Mouse (Mus musculus) C2C12 (cell line): ENCODE measurements around the gene Ackr3. TPM values are rescaled to one million over a fixed set of nuclear protein-coding genes. Genes with fewer than 3 reads are reported as not detected.

Experiments used
- H3K27me3 ChIP-seq: one replicate; pipeline ENCODE4 v1.6.1; 2011; ENCODE audit not compliant: control insufficient read depth, insufficient read depth, insufficient read length
- H3K36me3 ChIP-seq: one replicate; pipeline ENCODE4 v1.6.1; 2011; ENCODE audit not compliant: control insufficient read depth, insufficient read depth
- H3K4me3 ChIP-seq: one replicate; pipeline ENCODE4 v1.5.1; 2011; ENCODE audit warnings: mild to moderate bottlenecking, control low read depth; ENCODE audit not compliant: poor library complexity, insufficient read depth, severe bottlenecking
- H3K79me2 ChIP-seq: one replicate; pipeline ENCODE4 v1.6.1; 2011; ENCODE audit not compliant: control insufficient read depth, insufficient read depth
- H3K79me3 ChIP-seq: one replicate; pipeline ENCODE4 v1.6.1; 2011; ENCODE audit warnings: low read depth, control low read depth
- H3ac ChIP-seq: one replicate; pipeline ENCODE3; 2011; ENCODE audit warnings: low read depth; ENCODE audit not compliant: control insufficient read depth, insufficient read length
- CEBPB ChIP-seq: IDR thresholded peaks from one replicate; pipeline ENCODE4 v1.6.1; 2011; ENCODE audit warnings: low read depth, mild to moderate bottlenecking, control low read depth, moderate library complexity
- CTCF ChIP-seq: IDR thresholded peaks from one replicate; pipeline ENCODE4 v1.5.1; 2011; ENCODE audit not compliant: control insufficient read depth, insufficient read depth, insufficient read length
- FOSL1 ChIP-seq: IDR thresholded peaks from one replicate; pipeline ENCODE4 v1.8.0; 2011; ENCODE audit warnings: mild to moderate bottlenecking, low read length; ENCODE audit not compliant: poor library complexity, insufficient read depth, severe bottlenecking
- MAX ChIP-seq: IDR thresholded peaks from one replicate; pipeline ENCODE4 v1.6.1; 2011; ENCODE audit warnings: mild to moderate bottlenecking, control low read depth
- MYOD1 ChIP-seq: IDR thresholded peaks from one replicate; pipeline ENCODE4 v1.6.1; 2011; ENCODE audit warnings: low read depth; ENCODE audit not compliant: control insufficient read depth, insufficient read length
- MYOG ChIP-seq: IDR thresholded peaks from one replicate; pipeline ENCODE4 v1.6.1; 2011; ENCODE audit not compliant: control insufficient read depth, insufficient read length; ENCODE audit errors: extremely low read depth
- USF1 ChIP-seq: IDR thresholded peaks from one replicate; pipeline ENCODE4 v1.6.1; 2011; ENCODE audit warnings: low read depth, mild to moderate bottlenecking, control low read depth, moderate library complexity
- polyA plus RNA-seq: library from polyadenylated mRNA; unstranded; fragments of >200 nt; fragmentation: generic; extraction: Trizol; gene quantifications from one replicate; pipeline ENCODE4 v1.2.1, GENCODE M21; 2012; ENCODE audit warnings: missing spikeins

Gene Ackr3
- polyA plus RNA-seq, 1 experiment, result 14.5 TPM

DNA sequence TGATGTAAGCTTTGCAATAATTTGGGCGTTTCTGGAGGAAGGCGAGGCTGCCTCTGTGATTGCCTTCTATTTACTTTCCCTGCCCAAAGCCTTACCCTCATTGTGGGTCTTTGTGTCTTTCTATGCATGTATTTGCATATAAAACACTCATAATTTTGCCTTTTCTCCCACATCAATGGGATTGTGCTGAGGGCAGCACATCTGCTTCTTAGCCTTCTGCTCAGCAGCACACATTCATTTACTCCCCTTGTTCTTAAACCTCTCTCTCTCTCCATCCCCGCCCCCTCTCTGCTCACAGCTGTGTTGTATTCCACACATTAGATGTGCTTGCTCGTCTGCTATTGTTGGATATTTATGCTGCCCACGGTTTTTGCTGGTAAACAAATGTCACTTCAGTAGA, 5.3 kb downstream of the Ackr3 start:
- no peak overlapping the region for H3ac ChIP-seq
- H3K36me3 ChIP-seq, result peaks cover 27% of the 10 kb centered on the region
- peaks cover 90% of the 10 kb centered on the region for H3K79me2 ChIP-seq
- H3K4me3 ChIP-seq, result no peak overlapping the region
- H3K79me3 ChIP-seq, result peaks cover 65% of the 10 kb centered on the region
- H3K27me3 ChIP-seq, result no peaks in the 10 kb centered on the region
- TF ChIP-seq CTCF (no peak), USF1 (no peak), MAX (no peak), MYOG (no peak)

DNA sequence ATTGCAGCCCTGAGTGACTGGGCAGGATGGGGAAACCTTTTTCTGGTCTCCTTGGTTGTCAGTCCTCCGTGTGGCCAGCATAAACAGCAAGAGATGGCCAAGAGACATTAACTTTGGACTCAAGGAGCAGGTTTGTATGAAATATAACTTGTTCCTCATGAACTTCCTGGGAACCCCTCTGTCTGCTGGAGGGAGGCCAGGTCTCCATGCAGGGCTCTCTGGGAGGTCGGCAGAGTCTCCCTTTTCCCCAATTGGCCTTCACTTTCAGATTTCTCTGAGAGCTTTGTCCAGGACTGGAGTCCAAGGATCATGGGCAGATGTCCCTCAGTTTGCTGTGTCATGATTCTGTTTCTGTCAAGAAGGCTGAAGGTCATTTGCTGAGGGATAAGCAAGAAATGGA, 6.0 kb downstream of the Ackr3 start:
- Histone ChIP-seq H3K4me3 (no peak overlapping the region), H3ac (no peak overlapping the region), H3K27me3 (no peaks in the 10 kb centered on the region), H3K79me3 (peaks cover 63% of the 10 kb centered on the region), H3K79me2 (peaks cover 83% of the 10 kb centered on the region), H3K36me3 (peaks cover 34% of the 10 kb centered on the region)
- TF ChIP-seq CTCF (no peak), USF1 (no peak), FOSL1 (no peak), MAX (no peak), MYOG (no peak), MYOD1 (no peak), CEBPB (no peak)

DNA sequence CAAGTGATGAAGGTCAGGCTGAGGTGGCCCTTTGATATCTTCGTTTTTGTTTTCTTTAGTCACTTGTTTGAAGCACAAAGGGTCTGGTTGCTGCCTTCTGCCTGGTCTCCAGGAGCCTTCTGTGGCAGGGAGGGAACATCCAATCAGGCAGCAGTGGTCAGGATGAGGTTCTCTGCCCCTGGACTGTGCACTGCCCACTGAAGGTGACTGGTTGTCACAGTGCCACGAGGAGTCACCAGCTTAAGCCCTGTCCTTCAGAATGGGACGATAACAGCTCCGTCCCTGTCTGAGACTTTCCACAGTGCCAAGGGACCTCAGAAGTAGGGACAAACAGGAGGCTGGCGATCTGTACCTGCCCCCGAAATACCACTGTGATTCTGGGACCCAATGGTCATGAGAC, 6.6 kb downstream of the Ackr3 start:
- peaks cover 60% of the 10 kb centered on the region for H3K79me3 ChIP-seq
- TF ChIP-seq MAX, result no peak
- TF ChIP-seq CTCF, result no peak
- TF ChIP-seq USF1, result no peak
- TF ChIP-seq MYOG, result no peak
- TF ChIP-seq FOSL1, result no peak
- peaks cover 38% of the 10 kb centered on the region for H3K36me3 ChIP-seq
- peaks cover 77% of the 10 kb centered on the region for H3K79me2 ChIP-seq
- H3K27me3 ChIP-seq, result no peaks in the 10 kb centered on the region
- H3K4me3 ChIP-seq, result no peak overlapping the region
- no peak overlapping the region for H3ac ChIP-seq

DNA sequence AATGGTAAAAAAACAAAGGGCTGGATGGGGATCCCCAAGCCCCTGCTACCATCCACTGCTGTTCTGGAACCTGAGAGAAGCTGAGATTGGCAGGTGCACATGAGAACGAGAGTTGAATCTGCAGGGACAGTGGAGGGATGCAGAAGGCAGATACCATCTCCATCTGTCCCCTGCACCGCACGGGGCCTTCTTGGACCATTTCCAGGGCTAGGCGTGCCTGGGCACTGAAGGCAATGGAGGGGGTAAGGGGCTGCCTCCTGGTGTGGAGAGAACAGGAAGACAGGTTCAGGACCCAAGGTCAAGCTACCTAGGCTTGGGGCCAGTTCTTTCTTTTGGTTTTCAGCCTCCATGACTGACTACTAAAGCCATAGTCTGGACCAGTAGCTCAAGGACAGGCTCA, 7.0 kb downstream of the Ackr3 start:
- Histone ChIP-seq H3K4me3 (no peak overlapping the region), H3K36me3 (peaks cover 42% of the 10 kb centered on the region), H3ac (no peak overlapping the region), H3K27me3 (no peaks in the 10 kb centered on the region), H3K79me2 (peaks cover 73% of the 10 kb centered on the region), H3K79me3 (peaks cover 57% of the 10 kb centered on the region)
- TF ChIP-seq MYOD1 (no peak), CTCF (no peak), MAX (no peak), MYOG (no peak), USF1 (no peak), FOSL1 (no peak)

DNA sequence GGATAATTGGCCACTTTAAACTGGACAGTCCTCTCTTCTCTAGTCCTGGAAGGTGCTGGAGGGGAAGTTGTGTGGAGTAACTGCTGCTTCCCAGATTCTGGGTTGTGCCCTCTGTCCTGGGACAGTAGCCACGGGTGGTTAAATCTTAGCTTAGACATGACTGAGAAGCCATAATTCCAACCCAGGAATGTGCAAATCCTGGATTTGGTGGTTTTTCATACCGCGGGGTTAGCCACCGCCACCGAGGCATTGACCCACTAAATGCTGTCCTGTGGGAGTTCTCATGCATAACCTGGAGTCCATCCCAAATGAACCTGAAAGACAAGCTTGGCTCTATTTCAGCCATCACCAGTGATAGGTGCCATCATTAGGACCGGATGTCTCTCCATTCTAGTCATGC, 8.6 kb downstream of the Ackr3 start:
- Histone ChIP-seq H3K79me2 (peaks cover 57% of the 10 kb centered on the region), H3ac (no peak overlapping the region), H3K4me3 (no peak overlapping the region), H3K36me3 (peaks cover 49% of the 10 kb centered on the region), H3K79me3 (peaks cover 43% of the 10 kb centered on the region), H3K27me3 (no peaks in the 10 kb centered on the region)
- TF ChIP-seq CTCF (no peak), FOSL1 (no peak), MYOG (no peak), CEBPB (no peak), MAX (no peak), MYOD1 (no peak), USF1 (no peak)

DNA sequence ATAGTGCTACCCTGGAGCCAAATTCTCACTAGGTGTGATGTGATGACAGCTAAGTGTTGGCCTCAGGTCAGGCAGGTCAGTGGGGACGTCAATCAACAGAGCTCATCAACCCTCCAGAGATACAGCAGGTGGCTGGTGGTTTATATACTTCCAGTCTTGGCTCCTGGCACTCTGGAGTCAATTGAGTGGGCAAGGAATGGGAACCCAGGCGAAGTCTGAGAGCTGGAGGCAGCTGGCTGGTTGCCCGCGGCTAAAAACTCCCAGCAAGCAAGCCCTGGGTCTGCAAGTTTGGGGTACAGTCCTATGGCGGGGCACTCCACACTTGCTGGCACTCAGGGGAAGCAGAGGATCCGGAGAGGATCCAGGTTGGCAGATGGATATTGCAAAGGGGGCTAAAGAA, 9.1 kb downstream of the Ackr3 start:
- Histone ChIP-seq H3K4me3 (no peak overlapping the region), H3K79me3 (peaks cover 38% of the 10 kb centered on the region), H3ac (no peak overlapping the region), H3K27me3 (no peaks in the 10 kb centered on the region), H3K79me2 (peaks cover 51% of the 10 kb centered on the region), H3K36me3 (peaks cover 49% of the 10 kb centered on the region)
- TF ChIP-seq CEBPB, result no peak
- TF ChIP-seq CTCF, result no peak
- TF ChIP-seq MYOD1, result no peak
- TF ChIP-seq FOSL1, result no peak
- no peak for TF ChIP-seq USF1
- TF ChIP-seq MAX, result no peak
- no peak for TF ChIP-seq MYOG
